Mouse (Mus musculus) stomach, postnatal 0 days (tissue): ENCODE results near the gene Mecr. TPM values are rescaled to one million over a fixed set of nuclear protein-coding genes. Genes with fewer than 3 reads are reported as not detected.
A peak's percentile ranks its signal among the peaks of the same experiment; 100 is the strongest.

Experiments used
- ATAC-seq: fragments of 200-750 bp; cut with Nextera tagmentation; 2 replicates; pipeline ENCODE4 v1.8.0; 2017; ENCODE audit not compliant: low FRiP score, low TSS enrichment
- DNase-seq: peaks from one replicate; pipeline ENCODE4 v3.0.0-alpha.2; 2016; ENCODE audit warnings: low spot score
- H3K27ac ChIP-seq: fragments of 300-500 bp; sonication (generic); replicated peaks from 2 replicates; pipeline ENCODE4 v1.5.1; 2014; ENCODE audit warnings: mild to moderate bottlenecking, control low read depth
- H3K27me3 ChIP-seq: fragments of 300-500 bp; sonication (generic); 2 replicates; pipeline ENCODE4 v1.6.1; 2014; ENCODE audit warnings: low read length; ENCODE audit not compliant: control insufficient read depth, insufficient read depth
- H3K36me3 ChIP-seq: fragments of 300-500 bp; sonication (generic); 2 replicates; pipeline ENCODE4 v1.6.1; 2014; ENCODE audit warnings: low read length, mixed read lengths; ENCODE audit not compliant: control insufficient read depth, insufficient read depth
- H3K4me1 ChIP-seq: fragments of 300-500 bp; sonication (generic); replicated peaks from 2 replicates; pipeline ENCODE4 v1.6.1; 2014; ENCODE audit warnings: antibody characterized with exemption; ENCODE audit not compliant: control insufficient read depth, insufficient read depth
- H3K4me2 ChIP-seq: fragments of 300-500 bp; sonication (generic); replicated peaks from 2 replicates; pipeline ENCODE4 v1.6.1; 2014; ENCODE audit warnings: low read depth, mild to moderate bottlenecking, control low read depth, moderate library complexity
- H3K4me3 ChIP-seq: fragments of 300-500 bp; sonication (generic); 2 replicates; pipeline ENCODE4 v1.5.1; 2014; ENCODE audit warnings: low read depth, low read length, control low read depth
- H3K9ac ChIP-seq: fragments of 300-500 bp; sonication (generic); 2 replicates; pipeline ENCODE4 v1.6.1; 2014; ENCODE audit warnings: mild to moderate bottlenecking, low read length, control low read depth, mixed read lengths
- H3K9me3 ChIP-seq: fragments of 300-500 bp; sonication (generic); 2 replicates; pipeline ENCODE4 v1.6.1; 2016; ENCODE audit warnings: low read length; ENCODE audit not compliant: control insufficient read depth
- CTCF ChIP-seq: IDR thresholded peaks from 2 replicates; pipeline ENCODE4 v1.5.1; 2016; ENCODE audit warnings: antibody characterized with exemption, low read depth, mild to moderate bottlenecking, moderate library complexity
- EP300 ChIP-seq: optimal IDR thresholded peaks from 2 replicates; pipeline ENCODE3; 2016; ENCODE audit warnings: antibody characterized with exemption
- whole genome bisulfite sequencing: fragments of 180-500 bp; shearing (Covaris S2); extraction: QIAGEN DNeasy Blood & Tissue Kit; methylation state at CpG from one replicate; pipeline ENCODE4 v1.1.7; 2014; 5-methylcytosine and 5-hydroxymethylcytosine counted together
- polyA plus RNA-seq: library from polyadenylated mRNA; unstranded; fragments of >200 nt; fragmentation: Nextera tagmentation; extraction: Ambion mirVana; gene quantifications from 2 replicates; pipeline ENCODE4 v1.2.1, GENCODE M21; 2015

Mecr gene
- polyA plus RNA-seq, 1 experiment from 2014 or later: 47.2 TPM

DNA sequence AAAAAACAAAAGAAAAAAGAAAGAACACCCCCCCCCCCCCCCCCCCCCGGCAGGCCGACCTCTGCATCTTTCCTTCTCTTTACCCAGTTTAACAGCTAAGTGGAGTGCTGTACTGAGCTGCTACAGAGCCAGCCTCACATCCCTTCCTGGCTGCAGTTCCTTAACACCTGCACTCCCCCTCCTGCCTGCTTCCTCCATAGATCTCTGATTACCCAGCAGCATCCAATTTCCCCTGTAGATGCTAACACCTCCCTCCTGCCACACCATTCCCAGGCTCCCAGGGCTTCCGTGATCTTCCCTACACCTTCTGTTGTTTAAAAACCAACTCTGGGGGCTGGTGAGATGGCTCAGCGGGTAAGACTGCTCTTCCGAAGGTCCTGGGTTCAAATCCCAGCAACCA lies 68.3 kb downstream of the Mecr start:
- H3K36me3 ChIP-seq: no peaks in the 10 kb centered on the region
- peaks cover 5% of the 10 kb centered on the region; the same call in 1 of the 2 replicates for H3K4me1 ChIP-seq
- no peak overlapping the region for H3K9ac ChIP-seq
- WGBS: 47% methylated on average over 5 of the region's 5 CpGs
- 0 out of 2 replicates have a peak, but pooled peaks cover 2% of the 10 kb centered on the region for H3K27me3 ChIP-seq
- H3K27ac ChIP-seq: no peak overlapping the region
- DNase-seq (no peak), ATAC-seq (no peak)
- H3K4me2 ChIP-seq: no peak overlapping the region
- TF ChIP-seq EP300 (no peak), CTCF (no peak)
- H3K4me3 ChIP-seq: no peak overlapping the region
- H3K9me3 ChIP-seq: no peaks in the 10 kb centered on the region

DNA sequence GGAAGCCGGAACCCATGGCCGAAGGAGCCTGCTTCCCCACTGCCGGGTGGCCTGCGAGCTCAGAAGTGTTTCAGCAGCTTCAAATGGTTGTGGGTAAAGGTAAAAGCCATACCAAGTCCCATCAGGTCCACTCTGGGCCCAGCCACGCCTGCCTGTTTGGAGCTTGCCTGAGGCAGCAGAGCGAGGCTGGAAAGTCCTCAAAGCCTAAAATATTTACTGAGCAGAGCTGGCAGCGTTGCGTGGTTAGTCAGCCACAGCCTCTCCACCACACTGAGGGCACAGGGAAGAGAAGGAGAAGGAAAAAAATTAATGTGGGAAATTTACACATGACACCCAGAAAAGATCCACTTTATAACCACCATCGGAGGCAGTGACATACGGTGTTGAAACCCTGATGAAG lies 70.3 kb downstream of the Mecr start:
- H3K4me1 ChIP-seq: peaks cover 5% of the 10 kb centered on the region; the same call in 1 of the 2 replicates
- no peaks in the 10 kb centered on the region for H3K36me3 ChIP-seq
- DNase-seq (no peak), ATAC-seq (no peak)
- 0 out of 2 replicates have a peak, but pooled peaks cover 2% of the 10 kb centered on the region for H3K27me3 ChIP-seq
- no peak overlapping the region for H3K4me3 ChIP-seq
- WGBS: 57% methylated on average over 10 of the region's 10 CpGs
- H3K4me2 ChIP-seq: no peak overlapping the region
- H3K9ac ChIP-seq: 0 out of 2 replicates have a peak overlapping the region, but pooled peaks have one; percentile 23
- no peak overlapping the region for H3K27ac ChIP-seq
- TF ChIP-seq CTCF (no peak), EP300 (no peak)
- no peaks in the 10 kb centered on the region for H3K9me3 ChIP-seq

DNA sequence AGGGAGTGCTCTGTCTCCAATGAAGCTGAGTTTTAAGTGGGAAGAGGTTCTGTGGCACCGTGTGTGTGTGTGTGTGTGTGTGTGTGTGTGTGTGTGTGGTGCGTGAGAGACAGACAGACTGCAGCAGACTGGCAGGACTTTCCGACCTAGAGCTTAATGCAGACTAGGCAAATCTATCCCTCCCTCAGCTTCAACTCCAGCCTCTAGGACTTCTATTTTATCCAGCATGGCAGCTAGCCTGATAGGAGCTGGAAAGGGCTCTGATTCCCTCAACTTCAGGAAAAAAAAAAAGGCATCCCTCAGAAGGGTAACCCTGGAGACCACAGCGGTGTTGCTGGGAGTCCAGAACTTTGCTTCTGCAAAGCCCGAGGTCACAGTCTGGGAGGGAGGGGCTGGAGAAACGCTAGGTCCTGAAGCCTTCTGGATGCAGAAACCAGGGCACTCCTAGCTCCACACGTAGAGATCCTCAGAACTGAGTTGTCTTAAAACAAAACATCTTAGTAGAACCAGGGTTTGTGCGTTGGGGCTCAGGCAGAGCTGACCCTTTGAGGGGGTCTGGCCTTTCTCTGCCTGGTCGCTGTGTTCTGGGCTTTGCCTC lies 70.9 kb downstream of the Mecr start:
- no peaks in the 10 kb centered on the region for H3K36me3 ChIP-seq
- H3K27me3 ChIP-seq: 0 out of 2 replicates have a peak, but pooled peaks cover 2% of the 10 kb centered on the region
- no peak overlapping the region for H3K27ac ChIP-seq
- no peak for ATAC-seq
- WGBS: 36% methylated on average over 9 of the region's 9 CpGs
- H3K4me1 ChIP-seq: peaks cover 5% of the 10 kb centered on the region; the same call in 1 of the 2 replicates
- H3K9me3 ChIP-seq: no peaks in the 10 kb centered on the region
- H3K4me3 ChIP-seq: no peak overlapping the region
- no peak overlapping the region for H3K9ac ChIP-seq
- no peak for DNase-seq
- H3K4me2 ChIP-seq: no peak overlapping the region
- no peak for TF ChIP-seq CTCF
- no peak for TF ChIP-seq EP300

DNA sequence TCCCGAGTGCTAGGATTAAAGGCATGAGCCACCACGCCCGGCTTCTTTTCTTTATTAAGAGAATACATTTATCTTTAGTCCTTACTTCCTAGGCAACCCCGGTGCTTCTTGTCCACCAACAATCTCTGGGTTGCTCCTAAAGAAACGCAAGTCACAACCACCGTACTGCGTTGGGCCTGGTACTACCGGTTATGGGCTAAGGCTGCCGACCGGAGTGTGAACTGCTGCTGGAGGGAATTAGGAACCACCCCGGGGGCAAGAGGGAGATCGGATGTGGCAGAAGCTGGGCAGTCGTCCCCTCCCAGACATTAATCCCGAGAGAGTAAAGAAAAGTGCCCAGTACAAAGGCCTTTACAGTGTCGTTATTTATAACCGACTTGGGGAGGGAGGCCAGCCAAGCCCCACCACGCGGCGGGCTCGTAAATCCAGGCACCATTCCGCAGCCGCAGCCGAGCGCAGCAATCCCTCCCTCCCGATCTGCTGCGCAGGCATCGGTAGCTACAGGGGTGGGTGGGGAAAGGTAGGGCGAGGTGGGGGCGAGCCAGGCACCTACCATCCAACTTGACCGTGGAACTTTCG lies 71.7 kb downstream of the Mecr start:
- Histone ChIP-seq H3K27ac (no peak overlapping the region), H3K9ac (peak overlapping the region; percentile 27; the same call in 1 of the 2 replicates), H3K4me1 (peaks cover 5% of the 10 kb centered on the region; the same call in 1 of the 2 replicates), H3K36me3 (no peaks in the 10 kb centered on the region), H3K4me2 (peak overlapping the region; percentile 46), H3K4me3 (peak overlapping the region; percentile 27), H3K27me3 (peaks cover 4% of the 10 kb centered on the region; the same call in 1 of the 2 replicates), H3K9me3 (no peaks in the 10 kb centered on the region)
- ATAC-seq (no peak), DNase-seq (no peak)
- no peak for TF ChIP-seq CTCF
- no peak for TF ChIP-seq EP300
- 6% methylated on average over 31 of the region's 31 CpGs for WGBS

DNA sequence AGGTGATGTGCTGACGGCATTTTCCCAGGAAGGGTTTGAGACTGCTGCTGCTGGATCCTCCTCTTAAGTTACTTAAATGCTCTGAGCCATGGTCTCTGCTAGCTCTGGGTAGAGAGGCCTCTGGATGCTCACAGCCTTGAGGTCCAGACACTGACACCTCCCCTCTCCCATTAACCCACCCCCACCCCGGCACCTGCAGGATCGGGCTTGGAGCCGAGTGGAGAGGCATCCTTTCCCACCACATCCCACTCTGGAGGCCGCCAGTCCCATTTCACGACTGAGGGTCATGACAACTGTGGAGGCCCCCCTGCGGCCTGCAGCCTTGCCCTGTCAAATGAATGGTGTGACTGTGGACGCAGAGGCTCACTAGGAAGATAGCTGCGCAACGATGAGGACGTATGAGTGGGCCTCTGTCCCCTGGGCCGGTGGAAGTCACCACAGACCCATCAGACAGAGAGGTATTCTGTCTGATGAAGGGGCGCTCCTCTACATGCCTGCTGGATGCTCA lies 72.6 kb downstream of the Mecr start:
- 46% methylated on average over 13 of the region's 13 CpGs for WGBS
- H3K9ac ChIP-seq: no peak overlapping the region

DNA sequence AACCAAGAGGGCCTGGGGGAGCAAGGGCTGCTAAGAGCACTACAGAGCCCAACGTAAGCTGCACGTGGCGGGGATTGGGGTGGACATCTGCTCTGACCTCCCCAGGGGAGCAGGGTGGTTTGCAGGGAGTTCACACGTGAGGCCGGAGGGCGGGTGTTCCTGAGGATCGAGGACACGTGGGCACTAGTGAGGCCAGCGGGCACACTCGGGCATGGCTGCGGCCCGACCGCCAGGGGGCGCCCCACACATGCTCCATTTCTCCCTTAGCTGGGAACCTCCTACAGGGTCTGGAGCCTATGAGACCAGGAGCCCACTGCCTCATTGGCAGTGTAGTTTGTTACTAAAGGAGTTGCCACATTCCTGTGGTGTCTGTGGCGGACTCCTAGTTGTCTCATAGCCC lies 73.2 kb downstream of the Mecr start:
- Histone ChIP-seq H3K36me3 (no peaks in the 10 kb centered on the region), H3K9ac (no peak overlapping the region), H3K4me2 (no peak overlapping the region), H3K27ac (no peak overlapping the region), H3K27me3 (peaks cover 5% of the 10 kb centered on the region; the same call in 1 of the 2 replicates), H3K9me3 (no peaks in the 10 kb centered on the region), H3K4me3 (no peak overlapping the region), H3K4me1 (0 out of 2 replicates have a peak, but pooled peaks cover 2% of the 10 kb centered on the region)
- ATAC-seq: peak; percentile 32
- TF ChIP-seq EP300 (no peak), CTCF (peak; percentile 94)
- 14% methylated on average over 15 of the region's 15 CpGs for WGBS
- DNase-seq: peak; percentile 87

More for the DNA sequence above, 72.6 kb downstream of the Mecr start:
- H3K27me3 ChIP-seq: peaks cover 5% of the 10 kb centered on the region; the same call in 1 of the 2 replicates
- no peaks in the 10 kb centered on the region for H3K9me3 ChIP-seq
- ATAC-seq: no peak
- no peak for TF ChIP-seq EP300
- no peak for TF ChIP-seq CTCF
- 0 out of 2 replicates have a peak, but pooled peaks cover under 1% of the 10 kb centered on the region for H3K4me1 ChIP-seq
- H3K36me3 ChIP-seq: no peaks in the 10 kb centered on the region
- no peak overlapping the region for H3K27ac ChIP-seq
- no peak overlapping the region for H3K4me2 ChIP-seq
- no peak overlapping the region for H3K4me3 ChIP-seq
- DNase-seq: no peak
